Mouse (Mus musculus): ENCODE results near the gene Trmt1. TPM values are rescaled to one million over a fixed set of nuclear protein-coding genes. Genes with fewer than 3 reads are reported as not detected.

Gene Trmt1
- polyA plus RNA-seq, 1 experiment from 2014 or later, result 65.7 TPM

DNA sequence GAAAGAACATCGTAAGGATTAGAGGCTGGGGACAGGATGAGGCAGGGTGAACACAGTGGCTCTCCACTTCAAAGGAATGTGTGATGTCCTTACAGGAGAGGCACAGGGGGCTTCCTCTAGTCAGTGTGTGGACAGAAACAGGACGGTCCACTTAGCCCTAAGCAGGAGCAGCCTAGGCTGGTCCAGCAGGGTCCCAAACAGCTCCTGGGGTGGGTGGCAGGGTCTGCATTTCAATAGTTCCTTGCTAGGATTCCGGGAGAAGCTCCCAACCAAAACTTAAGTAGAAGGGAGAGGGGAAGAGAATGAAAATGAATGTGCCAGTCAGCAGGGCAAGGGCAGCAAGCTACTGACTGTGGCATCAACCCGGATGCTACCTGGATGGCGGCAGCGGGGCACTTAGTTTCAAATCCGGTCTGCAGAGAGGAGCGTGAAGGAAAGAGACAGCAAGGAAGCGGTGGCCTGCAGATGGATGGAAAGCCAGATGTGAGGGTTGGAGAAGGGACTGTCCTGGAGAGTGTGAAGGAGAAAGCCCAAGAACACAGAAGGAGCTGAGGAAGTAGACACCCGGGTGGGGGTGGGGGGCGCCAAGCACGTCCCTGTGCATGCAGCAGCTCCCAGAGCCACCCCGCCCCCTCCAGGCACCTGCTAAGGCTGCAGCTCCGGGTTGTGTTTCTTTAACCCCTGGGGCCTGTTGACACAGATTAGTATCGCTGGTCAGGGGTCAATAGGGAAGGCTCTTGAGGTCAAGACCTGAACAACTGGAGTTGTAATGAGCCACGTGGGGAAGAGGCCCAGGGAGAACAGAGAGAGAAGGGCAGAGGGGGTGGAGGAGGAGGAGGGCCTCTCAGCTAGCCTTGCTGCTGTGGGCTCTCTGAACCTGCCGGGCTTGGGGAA, 59.2 kb downstream of the Trmt1 start:
- H3K4me3 ChIP-seq (ENCODE audit: low read depth, low read length), result no peak overlapping the region
- H3K27ac ChIP-seq (replicated peaks; ENCODE audit: low read depth, low read length), result peak overlapping the region; percentile 100; the same call in 1 of the 2 replicates
- peaks cover 30% of the 10 kb centered on the region for H3K27me3 ChIP-seq (ENCODE audit: control insufficient read depth, insufficient read depth, low read length)
- 0 out of 2 replicates have a peak overlapping the region, but pooled peaks have one; percentile 5 for H3K9ac ChIP-seq (ENCODE audit: low read length)
- H3K9me3 ChIP-seq (ENCODE audit: control insufficient read depth, low read length), result no peaks in the 10 kb centered on the region
- DNase-seq (ENCODE audit: low spot score), result peak; percentile 78
- peak overlapping the region; percentile 13; the same call in 1 of the 2 replicates for H3K4me2 ChIP-seq (ENCODE audit: low read depth, severe bottlenecking)
- H3K36me3 ChIP-seq (ENCODE audit: control insufficient read depth, insufficient read depth, low read length), result no peaks in the 10 kb centered on the region
- peaks cover 79% of the 10 kb centered on the region for H3K4me1 ChIP-seq (ENCODE audit: control insufficient read depth, insufficient read depth, low read length)
- 2% methylated on average over 17 of the region's 17 CpGs for WGBS
- ATAC-seq (ENCODE audit: insufficient number of reproducible peaks, low FRiP score, low TSS enrichment, low read depth), result no peak

Other genes starting within 250 kb of the Trmt1 start
- gene Ier2, start 23.5 kb upstream of the Trmt1 start, polyA plus RNA-seq (2014; fragmentation: Nextera tagmentation; extraction: Ambion mirVana), result 149 and 156 TPM in 2 replicates
- gene Nacc1, start 1.6 kb downstream of the Trmt1 start, polyA plus RNA-seq (2014; fragmentation: Nextera tagmentation; extraction: Ambion mirVana), result 26.4 and 26.7 TPM in 2 replicates
- 3.9 and 4.8 TPM in 2 replicates for gene Lyl1, start 15.2 kb downstream of the Trmt1 start, polyA plus RNA-seq (2014; fragmentation: Nextera tagmentation; extraction: Ambion mirVana)
- 7.7 and 8.6 TPM in 2 replicates for gene G430095P16Rik, start 36.7 kb downstream of the Trmt1 start, polyA plus RNA-seq (2014; fragmentation: Nextera tagmentation; extraction: Ambion mirVana)
- gene Nfix, start 114.0 kb downstream of the Trmt1 start, polyA plus RNA-seq (2014; fragmentation: Nextera tagmentation; extraction: Ambion mirVana), result 4.6 TPM in 2 replicates
- gene Dand5, start 136.5 kb downstream of the Trmt1 start, polyA plus RNA-seq (2014; fragmentation: Nextera tagmentation; extraction: Ambion mirVana), result 3.6 and 3.9 TPM in 2 replicates
- gene Gadd45gip1, start 145.2 kb downstream of the Trmt1 start, polyA plus RNA-seq (2014; fragmentation: Nextera tagmentation; extraction: Ambion mirVana), result 45.0 and 46.7 TPM in 2 replicates
- gene Rad23a, start 154.4 kb downstream of the Trmt1 start, polyA plus RNA-seq (2014; fragmentation: Nextera tagmentation; extraction: Ambion mirVana), result 93.1 and 93.4 TPM in 2 replicates
- 854 and 918 TPM in 2 replicates for gene Calr, start 160.6 kb downstream of the Trmt1 start, polyA plus RNA-seq (2014; fragmentation: Nextera tagmentation; extraction: Ambion mirVana)
- gene Farsa, start 170.7 kb downstream of the Trmt1 start, polyA plus RNA-seq (2014; fragmentation: Nextera tagmentation; extraction: Ambion mirVana), result 99.9 and 105 TPM in 2 replicates
- gene Syce2, start 185.8 kb downstream of the Trmt1 start, polyA plus RNA-seq (2014; fragmentation: Nextera tagmentation; extraction: Ambion mirVana), result 86.5 and 89.0 TPM in 2 replicates
- 42.1 and 43.3 TPM in 2 replicates for gene Gcdh, start 207.6 kb downstream of the Trmt1 start, polyA plus RNA-seq (2014; fragmentation: Nextera tagmentation; extraction: Ambion mirVana)
- gene Klf1, start 215.6 kb downstream of the Trmt1 start, polyA plus RNA-seq (2014; fragmentation: Nextera tagmentation; extraction: Ambion mirVana), result 9.1 and 11.0 TPM in 2 replicates
- 8.2 and 8.6 TPM in 2 replicates for gene Dnase2a, start 222.3 kb downstream of the Trmt1 start, polyA plus RNA-seq (2014; fragmentation: Nextera tagmentation; extraction: Ambion mirVana)

Measured in limb, embryonic 11.5 days (tissue).